Mouse (Mus musculus): Measurements from ENCODE around the gene H1foo. TPM values are rescaled to one million over a fixed set of nuclear protein-coding genes. Genes with fewer than 3 reads are reported as not detected.
A peak's percentile ranks its signal among the peaks of the same experiment; 100 is the strongest.

The H1foo gene
- polyA plus RNA-seq, 1 experiment from 2014 or later = not detected

- DNase-seq (no peak), ATAC-seq (ENCODE audit: low read depth) (no peak)
- H3K9ac ChIP-seq = no peak overlapping the region
- H3K4me3 ChIP-seq (replicated peaks) = no peak overlapping the region
- peaks cover 11% of the 10 kb centered on the region for H3K4me1 ChIP-seq (replicated peaks)
- no peaks in the 10 kb centered on the region for H3K27me3 ChIP-seq
- 78% methylated on average over 9 of the region's 9 CpGs for WGBS (ENCODE audit: insufficient replicate concordance)
- no peaks in the 10 kb centered on the region for H3K9me3 ChIP-seq (replicated peaks)
- no peak overlapping the region for H3K4me2 ChIP-seq
- no peak overlapping the region for H3K27ac ChIP-seq
- peaks cover 3% of the 10 kb centered on the region; the same call in 1 of the 2 replicates for H3K36me3 ChIP-seq
Measured at GRCm38 (mm10) chr6:115963656-115964055, 18.9 kb downstream of the H1foo start.

DNA sequence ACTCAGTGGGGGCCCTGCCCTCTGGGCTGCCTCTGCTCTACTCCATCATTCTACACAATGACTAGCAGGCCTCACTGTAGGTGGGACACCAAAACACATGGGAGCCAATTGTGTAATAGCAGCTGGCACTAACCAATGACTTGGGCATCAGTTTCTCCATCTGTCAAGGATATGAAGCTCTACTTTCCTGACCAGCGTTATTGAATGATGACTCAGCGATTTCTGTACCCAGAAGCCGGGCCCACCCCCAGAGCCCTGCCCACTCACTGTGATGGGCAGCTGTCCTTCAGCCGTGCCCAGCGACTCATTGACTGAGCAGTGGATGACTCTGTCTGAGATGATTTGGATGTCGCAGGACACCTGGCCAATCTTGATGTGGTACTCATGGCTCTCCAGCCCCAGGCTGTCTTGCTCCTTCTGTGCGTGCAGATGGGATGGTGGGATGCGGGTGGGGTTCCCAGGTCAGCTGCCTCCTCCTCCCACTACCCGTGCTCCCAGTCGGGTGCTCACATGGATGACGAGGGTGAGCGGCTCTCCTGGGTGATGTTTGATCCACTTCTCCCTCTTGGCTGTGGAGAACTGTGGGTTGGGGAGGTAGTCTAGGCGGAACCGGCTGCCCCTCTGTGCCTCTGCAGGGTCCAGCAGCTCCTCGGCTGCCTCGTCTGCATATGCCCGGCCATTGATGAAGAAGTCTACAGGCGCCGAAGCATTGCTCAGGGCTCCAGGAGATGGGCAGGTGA, 21.7 kb downstream of the H1foo start:
- ATAC-seq (ENCODE audit: low read depth) = no peak
- DNase-seq = no peak
- Histone ChIP-seq H3K27me3 (no peaks in the 10 kb centered on the region), H3K4me2 (no peak overlapping the region), H3K27ac (no peak overlapping the region), H3K4me1 (replicated peaks) (peaks cover 19% of the 10 kb centered on the region), H3K9me3 (replicated peaks) (no peaks in the 10 kb centered on the region), H3K9ac (no peak overlapping the region), H3K4me3 (replicated peaks) (no peak overlapping the region), H3K36me3 (peaks cover 3% of the 10 kb centered on the region; the same call in 1 of the 2 replicates)
- 74% methylated on average over 19 of the region's 19 CpGs for WGBS (ENCODE audit: insufficient replicate concordance)

DNA sequence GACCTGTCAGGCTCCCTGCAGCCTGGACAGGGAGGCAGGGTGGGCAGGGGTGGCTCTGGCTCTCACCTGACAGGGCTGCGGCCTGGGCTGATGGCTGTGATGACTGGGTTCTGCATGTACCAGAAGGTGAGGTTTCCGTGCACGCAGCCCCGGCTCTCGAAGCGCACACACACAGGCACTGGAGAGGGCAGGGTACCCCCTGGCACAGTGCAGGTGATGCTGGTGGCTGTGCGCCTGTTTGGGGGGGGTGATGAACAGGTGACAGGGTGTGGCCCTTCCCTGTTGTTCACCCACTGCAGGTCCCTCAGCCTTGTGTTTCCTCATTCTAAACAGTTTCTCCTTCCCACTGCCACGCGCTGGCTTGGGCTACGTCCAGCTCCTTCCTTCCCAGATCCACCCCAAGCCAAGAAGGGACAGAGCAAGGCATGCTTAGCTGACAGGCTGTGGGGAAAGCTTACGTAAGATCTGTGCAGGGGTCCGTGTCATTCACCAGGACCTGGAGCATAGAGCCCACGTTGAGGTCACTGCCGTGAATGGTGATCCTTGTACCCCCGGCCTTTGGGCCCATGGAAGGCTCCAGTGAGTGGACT, 22.6 kb downstream of the H1foo start:
- ATAC-seq (ENCODE audit: low read depth) (no peak), DNase-seq (no peak)
- H3K4me3 ChIP-seq (replicated peaks) = no peak overlapping the region
- no peak overlapping the region for H3K27ac ChIP-seq
- no peaks in the 10 kb centered on the region for H3K27me3 ChIP-seq
- H3K36me3 ChIP-seq = peaks cover 3% of the 10 kb centered on the region; the same call in 1 of the 2 replicates
- H3K4me2 ChIP-seq = no peak overlapping the region
- peaks cover 29% of the 10 kb centered on the region for H3K4me1 ChIP-seq (replicated peaks)
- H3K9ac ChIP-seq = no peak overlapping the region
- WGBS (ENCODE audit: insufficient replicate concordance) = 82% methylated on average over 15 of the region's 15 CpGs
- no peaks in the 10 kb centered on the region for H3K9me3 ChIP-seq (replicated peaks)

GRCm38 (mm10) chr6:115968086-115968485, 23.3 kb downstream of the H1foo start:
- H3K9ac ChIP-seq = no peak overlapping the region
- peaks cover 34% of the 10 kb centered on the region for H3K4me1 ChIP-seq (replicated peaks)
- H3K4me3 ChIP-seq (replicated peaks) = no peak overlapping the region
- DNase-seq (no peak), ATAC-seq (ENCODE audit: low read depth) (no peak)
- no peak overlapping the region for H3K27ac ChIP-seq
- 59% methylated on average over 5 of the region's 5 CpGs for WGBS (ENCODE audit: insufficient replicate concordance)
- H3K36me3 ChIP-seq = peaks cover 3% of the 10 kb centered on the region; the same call in 1 of the 2 replicates
- no peaks in the 10 kb centered on the region for H3K9me3 ChIP-seq (replicated peaks)
- H3K4me2 ChIP-seq = no peak overlapping the region
- H3K27me3 ChIP-seq = no peaks in the 10 kb centered on the region

DNA sequence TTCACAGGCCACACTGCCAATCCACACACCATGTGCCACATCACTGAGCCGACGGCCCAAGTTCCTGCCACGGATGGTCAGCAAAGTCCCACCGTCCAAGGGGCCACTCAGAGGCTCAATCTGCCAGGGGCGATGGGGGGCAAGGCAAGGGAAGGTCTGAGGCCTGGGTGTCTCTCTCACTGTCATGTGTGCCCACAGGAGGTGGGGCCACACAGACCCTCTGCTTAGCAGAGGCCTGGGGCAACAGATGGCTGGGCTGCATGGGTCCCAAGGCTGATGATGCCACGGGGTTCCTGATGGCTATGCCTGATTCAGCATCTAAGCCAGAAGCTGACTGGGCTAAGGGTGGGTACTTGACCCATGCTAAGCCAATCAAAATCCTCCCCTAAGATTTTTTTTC, 24.0 kb downstream of the H1foo start:
- Histone ChIP-seq H3K27ac (no peak overlapping the region), H3K9ac (no peak overlapping the region), H3K9me3 (replicated peaks) (no peaks in the 10 kb centered on the region), H3K4me2 (no peak overlapping the region), H3K4me3 (replicated peaks) (no peak overlapping the region), H3K27me3 (no peaks in the 10 kb centered on the region), H3K4me1 (replicated peaks) (peaks cover 35% of the 10 kb centered on the region), H3K36me3 (peaks cover 3% of the 10 kb centered on the region; the same call in 1 of the 2 replicates)
- ATAC-seq (ENCODE audit: low read depth) (0 out of 2 replicates have a peak, but pooled peaks have one; percentile 4), DNase-seq (no peak)
- WGBS (ENCODE audit: insufficient replicate concordance) = 75% methylated on average over 6 of the region's 6 CpGs

- DNase-seq = no peak
- Histone ChIP-seq H3K9me3 (replicated peaks) (no peaks in the 10 kb centered on the region), H3K9ac (no peak overlapping the region), H3K4me1 (replicated peaks) (peaks cover 35% of the 10 kb centered on the region), H3K4me3 (replicated peaks) (no peak overlapping the region), H3K36me3 (peaks cover 3% of the 10 kb centered on the region; the same call in 1 of the 2 replicates), H3K27me3 (no peaks in the 10 kb centered on the region), H3K27ac (no peak overlapping the region), H3K4me2 (no peak overlapping the region)
- ATAC-seq (ENCODE audit: low read depth) = no peak
- 65% methylated on average over 9 of the region's 9 CpGs for WGBS (ENCODE audit: insufficient replicate concordance)
Measured at GRCm38 (mm10) chr6:115969103-115969502, 24.4 kb downstream of the H1foo start.

GRCm38 (mm10) chr6:115969952-115970351, 25.2 kb downstream of the H1foo start:
- Histone ChIP-seq H3K36me3 (peaks cover 3% of the 10 kb centered on the region; the same call in 1 of the 2 replicates), H3K9ac (no peak overlapping the region), H3K27me3 (no peaks in the 10 kb centered on the region), H3K4me1 (replicated peaks) (peaks cover 35% of the 10 kb centered on the region), H3K4me2 (no peak overlapping the region), H3K9me3 (replicated peaks) (no peaks in the 10 kb centered on the region), H3K4me3 (replicated peaks) (no peak overlapping the region), H3K27ac (no peak overlapping the region)
- 50% methylated on average over 5 of the region's 6 CpGs for WGBS (ENCODE audit: insufficient replicate concordance)
- DNase-seq (no peak), ATAC-seq (ENCODE audit: low read depth) (no peak; the same call in 1 of the 2 replicates)

DNA sequence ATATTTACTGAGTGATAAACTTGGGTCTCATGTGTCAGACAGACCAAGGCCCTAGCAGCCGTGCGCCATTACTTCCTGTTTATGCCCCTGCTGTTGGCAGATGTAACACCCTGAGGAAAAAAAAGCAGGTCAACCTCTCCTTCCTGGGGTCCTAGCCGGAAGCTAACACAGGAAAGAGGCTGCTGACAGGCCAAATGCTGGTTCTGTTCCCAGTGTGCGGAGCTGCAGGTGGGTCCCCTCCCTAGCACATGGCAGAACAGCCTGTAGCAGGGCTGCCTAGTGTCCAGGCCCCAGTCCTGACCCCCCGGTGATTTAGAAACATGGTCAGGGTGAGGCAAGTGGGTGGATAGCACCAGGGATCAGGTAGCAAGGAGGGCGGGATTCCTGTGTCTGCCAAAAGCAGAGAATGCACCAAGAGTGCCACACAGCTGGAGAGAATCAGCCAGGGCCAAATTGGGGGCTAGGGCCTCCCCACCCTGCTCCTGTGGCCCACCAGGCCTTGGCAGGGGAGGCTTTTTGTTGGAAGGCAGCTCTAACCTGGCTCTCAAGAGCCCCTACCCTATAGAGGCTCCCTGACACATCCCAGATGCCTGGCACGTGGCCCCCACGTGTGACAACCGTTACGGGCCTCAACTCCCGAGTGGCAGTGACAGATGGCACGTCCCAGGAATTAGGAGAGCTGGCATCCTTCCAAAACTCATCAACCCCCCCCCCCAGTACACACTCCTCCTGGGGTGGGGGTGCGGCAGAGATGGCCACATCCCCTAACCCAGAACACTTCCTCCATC, 26.7 kb downstream of the H1foo start:
- WGBS (ENCODE audit: insufficient replicate concordance) = 60% methylated on average over 13 of the region's 13 CpGs
- no peak for ATAC-seq (ENCODE audit: low read depth)
- H3K27ac ChIP-seq = no peak overlapping the region
- peaks cover 3% of the 10 kb centered on the region; the same call in 1 of the 2 replicates for H3K36me3 ChIP-seq
- no peak for DNase-seq
- no peaks in the 10 kb centered on the region for H3K27me3 ChIP-seq
- H3K4me3 ChIP-seq (replicated peaks) = no peak overlapping the region
- H3K9ac ChIP-seq = no peak overlapping the region
- peaks cover 35% of the 10 kb centered on the region for H3K4me1 ChIP-seq (replicated peaks)
- no peak overlapping the region for H3K4me2 ChIP-seq
- no peaks in the 10 kb centered on the region for H3K9me3 ChIP-seq (replicated peaks)

GRCm38 (mm10) chr6:115972083-115972764, 27.5 kb downstream of the H1foo start:
- no peak overlapping the region for H3K9ac ChIP-seq

DNA sequence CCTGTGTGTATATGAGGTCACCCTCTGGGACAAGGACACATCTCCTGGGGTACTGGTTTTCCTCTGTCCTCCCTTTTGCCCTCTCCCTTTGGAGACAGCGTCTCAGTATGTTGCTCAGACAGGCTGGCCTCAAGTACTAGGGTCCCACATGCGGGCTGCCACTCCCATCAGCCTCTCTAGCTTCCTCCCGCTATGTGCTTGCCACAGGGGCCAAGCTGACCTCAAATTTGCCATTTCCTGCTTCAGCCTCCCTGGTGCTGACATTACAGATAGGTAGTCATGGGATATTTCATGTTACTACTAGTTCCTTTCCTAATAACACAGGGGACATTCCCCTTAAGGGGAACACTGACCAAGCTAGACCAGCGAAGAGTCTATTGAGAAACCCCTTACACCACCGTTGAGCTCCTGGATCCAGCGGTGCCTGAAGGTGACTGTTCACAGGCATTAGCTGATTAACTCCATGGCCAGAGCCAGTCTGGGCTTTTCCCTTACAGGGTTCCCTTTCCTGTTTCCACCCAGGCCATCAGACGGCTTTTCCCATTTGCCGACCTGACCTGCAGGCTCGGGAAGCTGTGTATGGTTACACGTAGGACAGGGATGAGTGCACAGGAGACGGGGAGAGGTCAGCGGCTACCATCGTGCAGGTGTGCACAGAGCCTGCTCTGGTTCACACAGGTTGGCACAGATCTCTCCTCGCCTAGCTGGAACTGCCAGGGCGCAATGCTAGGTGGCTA, 28.6 kb downstream of the H1foo start:
- Histone ChIP-seq H3K4me2 (no peak overlapping the region), H3K4me3 (replicated peaks) (no peak overlapping the region), H3K4me1 (replicated peaks) (peaks cover 36% of the 10 kb centered on the region), H3K27me3 (no peaks in the 10 kb centered on the region), H3K36me3 (no peaks in the 10 kb centered on the region), H3K9ac (no peak overlapping the region), H3K27ac (no peak overlapping the region), H3K9me3 (replicated peaks) (no peaks in the 10 kb centered on the region)
- no peak for ATAC-seq (ENCODE audit: low read depth)
- DNase-seq = no peak
- WGBS (ENCODE audit: insufficient replicate concordance) = 65% methylated on average over 15 of the region's 15 CpGs

More at GRCm38 (mm10) chr6:115972083-115972764, 27.5 kb downstream of the H1foo start:
- Histone ChIP-seq H3K36me3 (0 out of 2 replicates have a peak, but pooled peaks cover under 1% of the 10 kb centered on the region), H3K4me1 (replicated peaks) (peaks cover 37% of the 10 kb centered on the region), H3K27me3 (no peaks in the 10 kb centered on the region), H3K4me3 (replicated peaks) (no peak overlapping the region), H3K27ac (no peak overlapping the region), H3K9me3 (replicated peaks) (no peaks in the 10 kb centered on the region), H3K4me2 (no peak overlapping the region)
- no peak for ATAC-seq (ENCODE audit: low read depth)
- no peak for DNase-seq
- 60% methylated on average over 7 of the region's 7 CpGs for WGBS (ENCODE audit: insufficient replicate concordance)
